Mouse (Mus musculus): ENCODE measurements around the gene Lpp.

The Lpp gene

DNA sequence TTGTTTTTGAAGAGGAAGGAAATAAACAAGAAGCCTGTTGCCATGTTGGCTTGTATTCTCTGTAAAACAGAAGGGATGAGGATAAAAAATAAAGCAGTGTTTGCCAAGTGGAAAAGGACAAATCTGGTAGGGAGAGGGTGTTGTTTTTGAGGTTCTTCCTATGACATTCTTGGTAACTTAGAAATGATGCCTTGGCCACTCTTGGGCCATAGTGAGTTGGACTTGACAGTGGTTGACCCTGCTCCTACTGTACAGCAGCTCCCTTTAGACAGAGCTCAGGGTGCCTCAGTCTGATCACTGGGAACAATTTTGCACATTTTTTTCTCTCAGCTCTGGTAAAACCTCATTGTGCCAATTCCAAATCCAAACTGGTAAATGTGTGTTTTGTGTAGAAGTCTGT is 270.8 kb downstream of the Lpp start:
- DNase-seq (ENCODE audit: low read depth, low spot score): no peak

DNA sequence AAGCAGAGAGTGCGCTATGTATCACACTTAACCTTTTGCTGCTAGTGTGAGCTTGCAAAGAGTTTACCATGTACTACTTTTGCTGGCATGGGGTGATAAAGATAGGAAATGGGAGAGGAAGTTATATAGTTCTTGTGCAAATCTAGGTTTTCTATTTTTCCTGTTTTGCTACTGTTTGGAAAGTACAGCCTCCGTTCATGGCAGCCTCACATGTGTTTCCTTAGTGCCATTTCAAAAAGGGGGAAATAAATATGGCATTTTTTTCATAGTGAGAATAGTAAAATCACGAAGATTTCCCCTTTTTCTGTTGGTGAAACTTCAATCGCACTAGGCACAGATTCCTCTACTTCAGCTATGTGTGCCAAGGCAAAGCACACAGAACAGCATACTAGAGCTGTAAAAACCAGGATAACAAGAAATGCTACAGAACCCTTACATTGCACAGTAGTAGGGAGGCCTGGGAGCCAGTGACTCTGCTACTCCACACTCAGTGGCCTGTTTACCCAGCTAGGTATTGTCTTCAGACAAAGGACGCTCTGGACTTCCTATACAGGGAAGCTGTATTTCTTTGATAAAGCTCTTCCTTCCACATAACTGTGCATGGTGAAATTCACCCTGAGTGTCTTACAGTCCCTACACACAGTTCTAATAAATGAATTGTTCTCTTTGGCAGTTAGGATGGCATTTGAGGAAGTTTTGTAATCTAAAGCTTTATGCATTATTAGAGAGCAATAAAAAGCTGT is 276.6 kb downstream of the Lpp start:
- DNase-seq (ENCODE audit: low read depth, low spot score): no peak

DNA sequence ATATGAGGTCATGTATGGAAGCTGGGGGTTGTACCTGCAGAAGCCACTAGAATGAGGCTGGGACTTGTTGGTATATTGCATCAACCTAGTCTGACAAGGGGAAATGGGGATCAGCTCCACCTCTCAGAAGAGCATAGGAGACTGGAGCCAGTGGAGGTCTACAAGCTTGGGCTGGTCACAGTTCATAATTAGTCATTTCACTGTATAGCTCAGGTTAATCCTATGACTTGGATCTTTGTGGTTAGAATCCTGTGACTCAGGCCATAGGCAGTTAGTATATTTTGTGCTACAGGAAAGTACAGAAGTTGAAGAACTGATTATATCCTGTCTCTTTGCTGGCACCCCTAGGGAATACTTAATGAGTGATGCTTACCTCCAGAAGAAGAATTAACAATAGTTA is 285.6 kb downstream of the Lpp start:
- DNase-seq (ENCODE audit: low read depth, low spot score): no peak

DNA sequence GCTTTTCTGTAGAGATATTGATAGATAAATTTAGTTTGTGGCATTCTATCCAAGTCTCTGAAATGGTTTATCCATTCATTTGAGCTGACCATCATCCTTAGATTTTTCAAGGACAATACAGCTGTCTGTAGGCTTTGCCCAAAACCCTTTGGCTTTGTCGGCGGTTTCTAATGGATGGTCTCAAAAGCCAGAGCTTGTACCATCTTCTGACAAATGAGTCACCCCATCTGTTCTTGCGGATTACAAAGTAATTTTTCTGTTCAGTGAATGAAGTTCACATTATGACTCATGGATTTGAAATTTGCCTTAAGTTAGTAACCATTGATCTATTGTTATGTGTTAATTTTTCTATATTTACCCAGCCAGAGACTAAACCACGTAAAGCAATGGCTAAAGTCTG is 301.8 kb downstream of the Lpp start:
- no peak for DNase-seq (ENCODE audit: low read depth, low spot score)

DNA sequence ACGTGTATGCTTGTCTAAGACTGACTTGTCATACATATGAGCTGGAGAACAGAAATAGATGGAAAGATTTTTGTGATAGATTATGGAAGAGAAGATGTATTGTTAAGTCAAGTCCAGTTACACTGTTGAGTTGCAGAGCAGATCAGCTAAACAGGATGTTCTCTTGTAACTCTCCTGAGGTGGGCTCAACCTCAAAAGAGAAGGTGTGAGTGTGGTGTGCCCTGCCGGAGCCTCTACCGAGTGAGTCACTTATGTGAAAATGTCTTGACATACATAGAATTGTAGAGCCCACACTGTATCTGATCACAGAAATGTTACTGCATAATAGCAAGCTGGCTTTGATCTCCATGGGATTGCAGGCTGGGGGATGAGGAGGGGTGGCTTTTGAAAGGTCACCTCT is 310.9 kb downstream of the Lpp start:
- DNase-seq (ENCODE audit: low read depth, low spot score): no peak

DNA sequence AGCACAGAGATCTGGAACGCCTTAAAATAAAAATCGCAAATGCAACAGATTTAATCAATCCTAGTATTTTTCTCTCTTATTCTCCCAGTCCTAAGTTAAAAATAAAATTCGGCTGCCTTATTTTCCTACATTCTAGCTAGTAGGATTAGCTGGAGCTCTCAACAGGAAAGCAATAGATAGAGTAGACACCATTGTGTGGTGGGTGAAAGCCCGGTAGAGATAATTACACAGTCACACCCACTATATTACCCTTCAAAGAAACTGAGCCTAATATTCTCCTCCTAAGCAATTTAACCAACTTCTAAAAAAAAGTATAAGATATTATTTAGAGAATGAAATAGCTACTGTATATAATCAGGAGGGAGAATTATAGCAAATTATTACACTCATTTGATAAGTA is 330.3 kb downstream of the Lpp start:
- no peak for DNase-seq (ENCODE audit: low read depth, low spot score)

DNA sequence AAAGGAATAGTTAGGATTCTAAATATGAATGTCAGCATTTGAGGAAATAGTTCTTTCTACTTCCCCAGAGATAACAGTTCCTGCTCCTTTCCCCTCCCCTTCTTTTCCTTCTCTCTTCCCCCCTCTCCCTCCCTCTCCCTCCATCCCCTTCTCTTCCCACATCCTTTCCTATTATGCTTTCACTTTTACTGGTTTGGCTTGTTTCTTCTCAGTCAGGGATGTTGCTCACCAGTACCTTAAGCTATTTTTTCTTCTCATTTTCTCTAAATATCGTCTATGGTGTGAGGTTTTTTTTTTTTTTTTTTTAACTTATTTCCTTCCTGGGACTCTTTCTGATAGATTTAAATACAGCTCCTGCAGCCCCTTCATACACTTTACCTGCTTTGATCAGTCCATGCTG is 339.4 kb downstream of the Lpp start:
- DNase-seq (ENCODE audit: low read depth, low spot score): no peak

DNA sequence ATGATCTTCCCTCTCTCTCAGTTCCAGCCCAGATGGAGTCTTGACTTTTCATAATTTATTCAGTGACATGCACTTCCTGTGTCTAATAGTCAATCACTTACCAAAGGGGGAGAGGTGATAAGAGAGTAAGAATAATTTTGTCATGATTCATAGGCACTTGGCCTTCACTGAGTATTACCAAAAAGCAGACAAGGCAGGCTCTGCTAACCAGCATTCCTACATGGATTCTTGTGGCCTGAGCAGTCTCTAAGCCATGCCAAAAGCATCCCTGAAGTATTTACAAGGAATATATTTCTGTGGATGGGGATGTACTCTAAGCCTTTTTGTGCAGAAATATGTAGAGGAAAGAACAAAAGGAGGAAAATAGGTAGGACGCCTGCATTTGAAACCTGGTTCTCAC is 340.0 kb downstream of the Lpp start:
- no peak for DNase-seq (ENCODE audit: low read depth, low spot score)

DNA sequence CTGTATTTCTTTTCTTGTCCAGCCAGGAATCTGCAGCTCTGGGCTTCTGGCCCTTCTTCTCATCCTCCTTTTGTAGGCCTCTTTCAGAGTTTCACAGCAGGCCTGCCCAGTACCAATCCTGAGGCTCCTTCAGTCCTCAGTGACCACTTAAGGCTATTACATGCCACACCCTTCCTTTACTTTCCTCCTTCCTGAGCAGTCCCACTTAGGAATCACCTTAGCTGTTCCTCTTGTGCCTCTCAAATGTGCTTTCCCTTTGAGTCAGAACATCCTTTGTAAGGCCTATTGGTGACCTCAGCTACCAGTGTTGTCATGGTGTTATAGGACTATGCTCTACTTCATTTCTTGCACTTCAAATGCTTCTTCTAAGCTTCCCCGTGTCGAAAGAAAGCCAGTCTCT is 342.4 kb downstream of the Lpp start:
- no peak for DNase-seq (ENCODE audit: low read depth, low spot score)

DNA sequence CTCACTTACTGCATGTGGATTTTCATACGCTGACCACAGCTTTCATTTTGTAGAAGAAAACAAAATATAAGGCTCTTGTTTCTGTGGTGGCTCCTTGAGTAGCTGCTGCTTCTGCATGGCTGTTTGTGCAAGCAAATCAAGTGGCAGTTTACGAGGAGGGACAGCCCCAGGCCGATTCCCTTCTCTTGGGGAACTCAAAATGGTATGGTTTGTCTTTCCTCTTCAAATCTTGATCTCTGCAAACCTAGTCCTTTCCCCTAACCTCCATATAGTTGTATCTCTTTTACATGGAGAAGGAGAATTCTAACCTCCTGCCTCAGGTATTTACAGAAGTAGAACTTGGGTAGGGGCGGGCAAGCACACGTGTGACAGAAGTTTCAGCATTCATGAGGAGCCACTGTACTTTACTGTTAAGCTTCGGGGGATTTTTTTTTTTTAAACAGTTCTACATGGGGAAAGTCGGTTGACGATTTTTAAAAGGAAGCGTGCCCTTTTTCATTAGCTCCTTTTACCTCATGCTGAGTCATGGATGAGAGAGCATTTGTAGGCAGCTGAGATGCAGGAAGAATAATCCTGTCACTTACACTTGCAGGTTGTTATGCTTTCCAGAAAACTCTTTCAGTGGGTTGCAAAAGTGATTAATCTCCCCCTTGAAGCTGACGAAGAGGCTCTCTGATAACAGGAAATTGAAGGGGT is 344.2 kb downstream of the Lpp start:
- DNase-seq (ENCODE audit: low read depth, low spot score): no peak

DNA sequence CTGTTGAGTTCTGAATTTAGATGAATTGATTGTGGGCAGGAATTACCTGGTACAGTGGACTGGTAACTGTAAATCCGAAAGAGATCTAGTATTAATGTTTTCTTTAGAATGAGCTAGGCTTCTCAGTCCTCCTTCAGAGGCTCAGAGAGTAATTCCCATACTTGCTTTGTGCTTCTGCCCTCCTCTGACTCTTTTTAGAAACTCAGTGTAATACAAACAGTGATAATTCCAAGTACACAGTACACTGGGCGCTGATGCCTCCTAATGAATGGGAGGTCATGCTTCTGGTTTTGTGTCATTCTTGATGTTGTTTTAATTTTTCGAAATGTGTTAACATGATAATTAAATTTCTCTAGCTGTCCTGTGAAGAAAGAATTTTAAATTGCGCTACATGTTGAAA is 347.4 kb downstream of the Lpp start:
- no peak for DNase-seq (ENCODE audit: low read depth, low spot score)

DNA sequence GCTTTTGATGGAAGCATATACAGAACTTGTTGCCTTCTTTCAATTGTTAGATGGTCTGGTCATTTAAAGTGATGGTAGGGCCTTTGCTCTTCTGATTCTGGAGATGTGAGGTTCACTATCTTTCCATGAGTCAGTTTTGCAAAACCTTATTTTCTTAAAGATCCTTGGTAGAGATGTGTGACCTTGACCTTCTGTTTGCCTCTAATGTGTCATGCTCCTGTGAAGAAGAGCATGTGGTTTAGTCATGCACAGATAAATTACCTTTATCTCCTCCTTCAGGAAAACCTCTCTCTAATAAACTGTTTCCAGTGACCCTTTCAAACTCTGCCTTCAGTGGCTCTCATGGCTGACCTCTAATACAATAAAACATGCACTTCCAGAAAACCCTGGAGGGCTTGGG is 356.5 kb downstream of the Lpp start:
- DNase-seq (ENCODE audit: low read depth, low spot score): no peak

DNA sequence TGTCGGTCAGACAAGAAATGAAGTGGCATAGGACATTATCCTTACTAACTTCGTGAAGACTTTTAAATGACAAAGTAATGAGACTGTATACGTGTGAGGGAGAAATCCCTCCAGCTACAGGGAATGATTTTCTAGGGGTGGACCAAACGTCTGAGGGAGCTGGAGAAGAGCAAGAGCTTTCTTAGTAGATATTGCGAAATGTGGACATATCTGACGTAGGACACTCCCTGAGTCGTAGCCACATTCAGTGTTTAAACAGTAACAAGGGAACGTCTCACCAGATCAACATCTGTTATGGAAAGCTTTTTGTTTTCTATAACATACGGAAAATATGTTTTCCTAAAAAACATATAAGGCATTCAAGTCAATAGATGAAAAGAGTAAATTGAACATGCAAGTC is 362.8 kb downstream of the Lpp start:
- no peak for DNase-seq (ENCODE audit: low read depth, low spot score)

DNA sequence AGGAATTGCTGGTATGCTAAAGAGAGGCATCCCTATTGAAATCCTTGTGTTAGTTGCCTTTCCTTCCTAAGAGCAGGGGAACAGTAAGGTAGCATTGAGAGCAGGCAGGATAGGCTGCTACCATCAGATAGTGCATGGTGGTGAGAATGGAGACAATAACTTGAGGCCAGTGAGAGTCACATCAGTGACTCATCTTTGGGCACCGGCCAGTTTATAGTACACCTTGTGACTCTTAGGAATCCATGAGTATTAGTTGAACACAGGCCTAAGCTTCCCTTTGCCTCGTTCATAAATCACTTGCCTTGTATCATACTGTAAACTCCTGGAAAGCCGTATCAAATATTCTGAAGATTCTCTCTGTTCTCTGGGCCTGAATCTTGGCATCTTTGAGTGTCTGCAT is 372.7 kb downstream of the Lpp start:
- DNase-seq (ENCODE audit: low read depth, low spot score): no peak

DNA sequence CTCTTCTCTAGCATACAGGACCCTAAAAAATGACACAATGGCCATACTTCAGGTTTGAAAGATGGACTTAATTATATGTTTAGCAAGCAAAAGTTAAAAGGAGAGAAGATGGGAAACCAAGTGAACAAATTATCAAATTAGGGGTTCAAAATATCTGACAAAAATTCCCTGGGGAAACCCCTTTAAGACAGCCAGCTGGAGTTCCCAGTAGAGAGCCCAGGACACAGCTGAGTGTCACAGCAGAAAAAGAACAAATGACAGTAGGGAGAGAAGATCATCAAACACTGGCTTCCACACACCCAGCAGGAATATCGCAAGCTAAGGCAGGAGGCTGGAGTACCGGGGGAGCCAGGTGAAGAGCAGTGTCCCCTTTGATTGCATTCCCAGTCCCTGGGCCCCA is 373.3 kb downstream of the Lpp start:
- DNase-seq (ENCODE audit: low read depth, low spot score): no peak

DNA sequence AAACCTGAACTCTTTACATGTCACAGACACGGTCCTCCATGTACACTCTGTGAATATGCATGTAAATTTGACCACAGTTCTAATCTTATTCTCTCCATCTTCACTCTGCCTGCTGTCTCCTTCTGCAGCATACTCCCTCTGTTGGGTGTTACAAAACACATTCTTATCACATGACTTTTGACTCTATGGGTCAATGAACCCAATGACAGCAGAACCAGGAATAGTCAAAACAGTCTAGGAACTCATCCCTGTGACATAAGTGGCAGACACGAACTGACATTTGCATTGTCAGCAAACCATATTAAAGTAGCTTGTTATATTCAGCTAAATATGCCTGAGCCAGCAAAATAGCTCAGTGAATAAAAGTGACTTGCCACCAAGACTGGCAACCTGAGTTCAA is 383.7 kb downstream of the Lpp start:
- DNase-seq (ENCODE audit: low read depth, low spot score): no peak

DNA sequence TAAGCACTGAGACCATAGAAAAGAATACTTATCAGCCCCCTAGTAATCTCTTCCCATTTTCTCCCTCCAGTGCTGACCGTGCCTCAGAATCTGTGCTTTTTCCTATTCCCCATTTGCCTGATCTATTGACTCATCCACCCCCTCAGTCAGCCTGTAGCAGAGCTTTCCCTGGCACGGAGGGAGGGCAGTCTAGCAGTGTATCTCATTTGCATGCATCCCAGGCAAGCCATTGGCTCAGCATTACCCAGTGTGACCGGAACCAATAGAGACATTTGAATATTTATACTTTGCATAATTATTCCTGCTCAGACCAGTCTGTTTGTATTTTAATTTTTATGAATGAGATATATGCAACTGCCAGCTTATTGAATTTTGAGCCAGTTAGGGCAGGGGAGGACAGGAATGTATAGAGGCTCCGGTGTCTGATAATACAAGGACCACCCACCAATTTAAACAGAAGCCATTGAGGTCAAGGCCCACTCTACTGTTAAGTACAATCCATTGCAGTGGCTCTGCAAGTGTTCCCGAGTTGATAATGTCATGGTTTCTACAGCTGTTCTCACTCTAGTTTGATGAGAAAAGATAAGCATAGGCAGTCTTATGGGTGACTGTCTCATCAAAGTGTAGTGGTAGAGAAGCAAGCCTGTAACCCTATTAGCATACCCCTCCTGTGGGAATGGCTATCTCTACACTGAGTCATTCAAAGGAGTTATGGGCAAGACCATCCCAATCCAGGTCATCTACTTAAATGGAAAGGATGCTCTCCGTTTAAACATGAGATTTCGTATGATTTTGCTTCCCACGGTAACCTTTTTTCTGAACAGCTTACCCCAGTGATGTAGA is 385.3 kb downstream of the Lpp start:
- DNase-seq (ENCODE audit: low read depth, low spot score): no peak

DNA sequence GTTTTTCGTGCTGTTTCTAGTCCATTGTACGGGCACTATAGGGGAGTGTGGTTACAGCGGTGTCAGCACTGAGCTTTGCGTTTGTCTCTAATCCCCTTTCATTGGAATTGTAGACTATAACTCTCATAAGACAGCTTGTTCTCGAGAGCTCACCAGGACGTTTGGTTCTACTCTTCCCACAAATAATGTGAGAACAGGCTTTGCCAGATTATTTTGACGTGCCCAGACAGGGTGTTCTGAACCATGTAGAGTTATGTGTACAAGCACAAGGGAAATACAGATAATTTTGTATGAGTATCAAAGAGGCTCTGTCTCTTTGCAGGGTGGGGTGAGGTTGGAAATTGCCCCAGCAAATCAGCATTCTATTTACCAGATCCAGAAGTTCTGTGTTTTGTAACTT is 387.2 kb downstream of the Lpp start:
- no peak for DNase-seq (ENCODE audit: low read depth, low spot score)

DNA sequence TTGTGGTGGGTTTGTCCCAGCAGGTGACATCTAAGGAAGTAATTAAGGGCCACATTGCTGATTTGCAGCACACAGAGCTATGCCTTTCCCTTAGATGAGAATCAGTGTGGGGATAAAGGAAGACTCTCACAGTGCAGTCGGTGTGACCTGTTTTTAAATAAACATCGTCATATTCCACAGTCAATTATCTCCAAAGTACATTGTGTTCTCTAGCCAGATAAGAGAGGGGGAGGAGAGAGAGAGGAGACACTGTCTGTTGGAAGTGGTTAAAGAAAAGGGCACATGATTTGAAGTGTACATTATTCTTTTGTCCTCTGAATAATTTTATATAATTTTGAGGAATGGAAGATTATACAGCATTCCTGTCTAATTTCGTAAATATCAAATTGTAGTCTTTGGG is 388.6 kb downstream of the Lpp start:
- no peak for DNase-seq (ENCODE audit: low read depth, low spot score)

DNA sequence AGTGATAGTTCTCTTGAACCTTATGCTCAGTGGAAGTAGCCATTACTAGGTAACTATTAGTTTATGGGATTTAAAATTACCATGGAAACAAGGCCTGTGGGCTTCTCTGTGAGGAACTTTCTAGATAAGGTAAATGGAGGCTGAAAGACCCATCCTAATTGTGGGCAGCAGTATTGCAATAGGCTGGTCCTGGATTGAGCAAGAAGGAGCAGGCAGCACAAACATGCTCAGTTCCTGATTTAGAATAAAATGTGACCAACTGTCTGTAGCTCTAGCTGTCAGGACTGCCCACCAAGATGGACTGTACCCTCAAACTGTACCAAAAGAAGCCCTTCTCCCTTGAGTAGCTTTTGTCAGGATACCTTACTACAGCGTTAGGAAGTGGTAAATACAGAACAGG is 392.3 kb downstream of the Lpp start:
- no peak for DNase-seq (ENCODE audit: low read depth, low spot score)

DNA sequence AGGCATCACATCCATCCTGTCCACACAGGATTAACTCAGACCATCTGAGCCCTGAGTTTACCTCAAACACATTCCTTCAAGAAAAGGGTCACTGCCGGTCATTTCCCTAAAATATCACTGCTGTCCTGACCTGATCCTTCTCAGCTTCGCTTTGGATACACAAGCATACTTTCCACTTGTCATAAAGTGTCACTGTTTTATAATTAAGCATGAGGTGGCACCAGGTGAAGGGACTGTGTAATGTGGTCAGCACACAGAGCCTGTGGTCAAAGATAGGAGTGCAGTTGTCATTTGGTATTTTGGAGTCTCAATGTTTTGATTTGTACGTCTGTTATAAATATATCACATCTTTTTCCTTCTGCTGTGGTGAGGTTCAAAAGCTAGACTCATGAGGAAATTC is 395.7 kb downstream of the Lpp start:
- DNase-seq (ENCODE audit: low read depth, low spot score): no peak

DNA sequence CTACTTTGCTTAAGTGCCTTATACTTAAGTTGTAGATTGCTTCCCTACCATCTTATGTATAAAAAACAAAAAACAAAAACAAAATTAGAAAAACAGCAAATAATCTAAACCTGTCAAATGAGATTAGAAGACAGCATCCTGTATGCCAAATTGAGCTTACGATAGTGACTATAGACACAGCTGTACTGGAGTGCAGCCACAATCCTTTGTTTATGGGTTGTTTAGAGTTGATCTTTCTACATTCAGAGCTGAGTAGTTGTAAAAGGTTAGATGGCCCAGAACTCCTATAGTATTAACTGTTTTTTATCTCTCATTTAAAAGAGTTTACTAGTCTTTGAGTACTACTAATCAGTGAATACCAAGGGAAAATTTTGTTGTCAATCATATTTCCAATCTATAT is 398.1 kb downstream of the Lpp start:
- no peak for DNase-seq (ENCODE audit: low read depth, low spot score)

DNA sequence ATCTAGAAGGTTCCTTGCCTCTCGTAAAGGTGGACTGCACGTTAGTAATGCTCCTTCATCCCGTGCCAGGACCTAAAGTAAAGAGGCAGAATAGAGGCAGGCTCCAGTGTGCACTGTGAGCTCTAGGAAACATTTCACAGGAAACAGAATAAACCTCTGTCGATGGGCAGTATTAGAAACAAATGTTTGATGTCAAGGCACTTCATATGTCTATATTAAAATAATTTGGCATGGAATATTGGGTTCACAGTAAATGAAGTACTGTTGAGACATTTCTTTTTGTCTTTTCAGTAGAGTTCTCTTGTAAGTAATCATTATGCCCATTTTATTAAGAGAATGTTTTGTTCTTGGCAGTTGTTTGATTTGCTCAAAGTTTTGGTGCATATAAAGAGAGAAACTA is 398.7 kb downstream of the Lpp start:
- DNase-seq (ENCODE audit: low read depth, low spot score): no peak
